Mouse (Mus musculus) neural tube, embryonic 11.5 days (tissue): ENCODE measurements around the gene Kcna3. TPM values are rescaled to one million over a fixed set of nuclear protein-coding genes. Genes with fewer than 3 reads are reported as not detected.

Experiments
- ATAC-seq: fragments of 200-750 bp; cut with Nextera tagmentation; 2 replicates; pipeline ENCODE4 v1.8.0; 2017; ENCODE audit warnings: moderate number of reproducible peaks, mild to moderate bottlenecking, moderate TSS enrichment, moderate library complexity; ENCODE audit not compliant: insufficient read depth, low FRiP score, low TSS enrichment
- DNase-seq: peaks from one replicate; pipeline ENCODE4 v3.0.0-alpha.2; 2015; ENCODE audit warnings: low spot score
- H3K27ac ChIP-seq: fragments of 300-500 bp; sonication (generic); 2 replicates; pipeline ENCODE4 v1.5.1; 2014; ENCODE audit warnings: low read depth, mild to moderate bottlenecking, low read length
- H3K27me3 ChIP-seq: fragments of 300-500 bp; sonication (generic); 2 replicates; pipeline ENCODE4 v1.6.1; 2014; ENCODE audit warnings: mild to moderate bottlenecking, low read length, mixed read lengths; ENCODE audit not compliant: control insufficient read depth, insufficient read depth
- H3K36me3 ChIP-seq: fragments of 300-500 bp; sonication (generic); 2 replicates; pipeline ENCODE4 v1.6.1; 2014; ENCODE audit warnings: mild to moderate bottlenecking, low read length, moderate library complexity, mixed read lengths; ENCODE audit not compliant: control insufficient read depth, insufficient read depth
- H3K4me1 ChIP-seq: fragments of 300-500 bp; sonication (generic); 2 replicates; pipeline ENCODE4 v1.6.1; 2014; ENCODE audit warnings: low read length, mixed read lengths; ENCODE audit not compliant: control insufficient read depth, insufficient read depth
- H3K4me2 ChIP-seq: fragments of 300-500 bp; sonication (generic); 2 replicates; pipeline ENCODE4 v1.6.1; 2014; ENCODE audit warnings: low read depth, mild to moderate bottlenecking, moderate library complexity
- H3K4me3 ChIP-seq: fragments of 300-500 bp; sonication (generic); 2 replicates; pipeline ENCODE4 v1.5.1; 2014; ENCODE audit warnings: low read depth, low read length
- H3K9ac ChIP-seq: fragments of 300-500 bp; sonication (generic); 2 replicates; pipeline ENCODE4 v1.6.1; 2014; ENCODE audit warnings: mild to moderate bottlenecking, low read length
- H3K9me3 ChIP-seq: fragments of 300-500 bp; sonication (generic); 2 replicates; pipeline ENCODE4 v1.6.1; 2016; ENCODE audit warnings: low read length; ENCODE audit not compliant: control insufficient read depth
- WGBS: fragments of 180-500 bp; shearing (Covaris S2); extraction: QIAGEN DNeasy Blood & Tissue Kit; methylation state at CpG from one replicate; pipeline ENCODE4 v1.1.7; 2014; 5-methylcytosine and 5-hydroxymethylcytosine counted together
- polyA plus RNA-seq: library from polyadenylated mRNA; unstranded; fragments of >200 nt; fragmentation: Nextera tagmentation; extraction: Ambion mirVana; gene quantifications from 2 replicates; pipeline ENCODE4 v1.2.1, GENCODE M21; 2014

Gene Kcna3
- polyA plus RNA-seq = 2.9 and 3.6 TPM in 2 replicates

DNA sequence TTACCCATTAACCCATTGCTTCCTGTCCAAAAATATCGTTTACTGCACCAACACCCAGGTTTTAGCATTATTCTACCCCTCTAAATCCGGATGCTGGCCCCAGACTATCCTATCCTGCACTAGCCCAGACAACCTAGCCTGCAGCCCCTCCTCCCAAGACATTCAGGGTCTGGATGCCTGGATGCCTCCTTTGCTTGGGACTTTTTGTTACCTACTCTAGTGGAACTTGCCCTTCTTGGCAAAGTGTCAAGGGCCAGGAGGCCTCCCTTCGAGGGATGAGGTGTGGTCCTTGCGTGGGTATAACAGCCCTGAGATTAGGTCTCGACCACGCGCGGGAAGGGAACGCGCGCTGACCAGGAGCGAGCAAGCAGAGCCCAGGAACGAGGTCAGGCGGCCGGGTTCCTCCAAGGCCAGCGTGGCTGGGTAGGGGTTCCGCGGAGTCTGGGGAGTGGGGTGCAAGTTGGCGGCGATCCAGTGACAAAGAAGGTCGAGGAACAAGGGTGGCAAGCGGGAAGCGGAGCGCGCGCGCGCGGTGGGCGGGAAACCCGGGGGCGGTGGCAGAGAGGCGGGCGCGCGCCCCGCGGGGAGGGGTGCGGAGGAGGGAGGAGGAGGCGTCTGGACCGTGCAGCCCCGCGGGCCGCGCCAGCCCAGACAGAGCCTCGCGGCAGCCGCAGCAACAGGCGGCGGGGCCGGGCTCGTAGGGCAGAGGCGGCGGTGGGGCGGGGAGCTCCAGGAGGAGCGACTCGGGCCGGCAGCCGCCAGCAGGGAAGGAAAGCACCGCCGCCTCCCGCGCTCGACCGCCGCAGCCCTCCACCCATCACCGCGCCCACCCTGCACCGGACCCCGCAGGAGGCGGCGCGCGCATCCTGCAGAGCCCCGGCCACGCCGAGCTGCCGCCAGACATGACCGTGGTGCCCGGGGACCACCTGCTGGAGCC, at the start of gene Kcna3:
Gene Kcna3 (plus strand): TSS at position 649 of the 937 bp plus-strand sequence.
- peaks cover 6% of the 10 kb centered on the region; the same call in 1 of the 2 replicates for H3K27me3 ChIP-seq

DNA sequence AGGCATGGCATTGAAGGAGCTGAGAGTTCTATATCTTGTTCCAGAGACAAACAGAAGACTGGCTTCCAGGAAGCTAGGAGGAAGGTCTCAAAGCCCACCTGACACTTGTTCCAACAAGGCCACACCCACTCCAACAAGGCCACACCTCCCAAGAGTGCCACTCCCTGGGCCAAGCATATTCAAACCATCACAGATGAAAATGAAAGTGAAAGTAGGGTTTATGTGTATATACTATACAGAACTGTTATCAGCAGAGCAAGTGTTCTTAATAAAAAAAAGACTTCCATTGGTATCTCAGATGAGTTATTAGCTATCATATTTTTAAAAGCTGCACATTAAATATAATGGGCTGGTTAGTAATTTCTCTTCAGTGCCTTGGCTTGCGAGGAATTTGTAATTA, 44.6 kb upstream of the Kcna3 start:
- no peaks in the 10 kb centered on the region for H3K27me3 ChIP-seq
- H3K4me1 ChIP-seq = no peaks in the 10 kb centered on the region
- no peak for DNase-seq
- H3K27ac ChIP-seq = no peak overlapping the region
- no peak overlapping the region for H3K9ac ChIP-seq
- H3K4me2 ChIP-seq = no peak overlapping the region
- H3K9me3 ChIP-seq = no peaks in the 10 kb centered on the region
- WGBS = 90% methylated on average over 1 of the region's 1 CpGs
- H3K36me3 ChIP-seq = no peaks in the 10 kb centered on the region
- ATAC-seq = no peak
- no peak overlapping the region for H3K4me3 ChIP-seq

More for the DNA sequence above, at the start of gene Kcna3:
- Histone ChIP-seq H3K4me1 (no peaks in the 10 kb centered on the region; the same call in 1 of the 2 replicates), H3K4me3 (peak within 1 kb of the TSS; percentile 65), H3K27ac (peak within 1 kb of the TSS; percentile 53; the same call in 1 of the 2 replicates), H3K36me3 (no peaks in the 10 kb centered on the region), H3K9me3 (no peaks in the 10 kb centered on the region), H3K4me2 (peak within 1 kb of the TSS; percentile 69), H3K9ac (peak within 1 kb of the TSS; percentile 84)
- DNase-seq = peak; percentile 89
- WGBS = under 1% methylated on average over 46 of the region's 80 CpGs
- ATAC-seq = peak; percentile 96

DNA sequence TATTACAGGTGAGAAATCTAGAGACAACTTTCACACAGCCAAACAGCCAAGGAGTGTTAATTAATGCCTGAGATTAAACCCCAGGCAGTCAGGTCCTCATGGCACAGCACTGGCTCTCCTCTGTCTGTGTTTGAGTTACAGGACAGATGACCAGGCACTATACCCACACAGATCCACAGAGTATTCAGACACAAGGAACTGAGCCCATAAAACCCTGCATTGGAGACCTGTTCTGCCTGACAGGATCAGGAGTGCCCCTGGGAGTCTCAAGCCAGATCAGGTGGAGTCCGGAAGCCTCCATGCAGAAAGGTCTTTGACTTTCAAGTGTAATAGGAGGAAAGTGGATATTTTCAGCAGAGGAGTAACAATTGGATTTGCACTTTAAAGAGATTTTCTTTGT, 40.6 kb upstream of the Kcna3 start:
- no peaks in the 10 kb centered on the region for H3K27me3 ChIP-seq
- H3K9ac ChIP-seq = no peak overlapping the region
- no peak for DNase-seq
- no peak overlapping the region for H3K4me2 ChIP-seq
- no peak overlapping the region for H3K27ac ChIP-seq
- no peaks in the 10 kb centered on the region for H3K9me3 ChIP-seq
- no peaks in the 10 kb centered on the region for H3K36me3 ChIP-seq
- no peak overlapping the region for H3K4me3 ChIP-seq
- 50% methylated on average over 1 of the region's 1 CpGs for WGBS
- no peak for ATAC-seq
- no peaks in the 10 kb centered on the region for H3K4me1 ChIP-seq

DNA sequence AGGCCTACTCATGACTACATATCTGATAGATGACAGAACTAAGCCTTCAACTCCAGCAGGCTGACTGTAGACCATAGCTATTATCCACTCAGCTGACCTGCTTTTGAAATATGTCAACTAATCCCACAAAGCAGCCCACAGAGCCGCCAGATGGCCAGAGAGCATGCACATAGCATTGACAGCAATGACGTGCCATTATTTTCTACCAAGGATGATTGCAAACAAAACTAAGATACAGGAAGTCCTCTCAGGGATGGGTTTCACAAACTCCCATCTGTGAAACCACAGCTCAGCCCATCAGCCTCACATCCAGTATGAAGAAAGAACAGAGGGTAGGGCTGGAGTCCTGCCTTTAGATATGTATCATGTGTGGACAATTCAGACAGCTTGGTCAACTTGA, 39.8 kb upstream of the Kcna3 start:
- Histone ChIP-seq H3K27me3 (no peaks in the 10 kb centered on the region), H3K4me1 (no peaks in the 10 kb centered on the region), H3K27ac (no peak overlapping the region), H3K9me3 (no peaks in the 10 kb centered on the region), H3K4me2 (no peak overlapping the region), H3K4me3 (no peak overlapping the region), H3K9ac (no peak overlapping the region), H3K36me3 (no peaks in the 10 kb centered on the region)
- 77% methylated on average over 2 of the region's 2 CpGs for WGBS
- DNase-seq (no peak), ATAC-seq (no peak)

DNA sequence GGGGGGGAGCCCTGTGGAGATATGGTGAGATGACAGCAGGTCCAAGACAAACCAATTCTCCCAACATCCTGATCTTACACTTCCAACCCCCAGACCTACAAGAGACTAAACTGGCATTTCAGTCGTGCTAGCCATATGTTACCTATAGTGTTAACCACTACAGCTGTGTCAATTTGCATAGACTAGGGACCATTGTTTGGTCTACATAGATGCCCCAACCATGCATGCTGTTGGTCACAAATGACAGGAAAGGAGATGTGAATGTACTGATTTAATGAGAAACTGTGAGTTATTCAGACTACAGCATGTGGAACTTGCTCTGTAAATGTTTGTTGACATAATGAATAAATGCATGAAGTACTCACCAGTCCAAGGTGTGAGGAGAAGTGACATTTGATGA, 37.6 kb upstream of the Kcna3 start:
- 68% methylated on average over 1 of the region's 1 CpGs for WGBS
- Histone ChIP-seq H3K4me1 (no peaks in the 10 kb centered on the region), H3K4me3 (no peak overlapping the region), H3K9ac (no peak overlapping the region), H3K9me3 (no peaks in the 10 kb centered on the region), H3K27ac (no peak overlapping the region), H3K4me2 (no peak overlapping the region), H3K27me3 (no peaks in the 10 kb centered on the region), H3K36me3 (no peaks in the 10 kb centered on the region)
- DNase-seq (no peak), ATAC-seq (no peak)

DNA sequence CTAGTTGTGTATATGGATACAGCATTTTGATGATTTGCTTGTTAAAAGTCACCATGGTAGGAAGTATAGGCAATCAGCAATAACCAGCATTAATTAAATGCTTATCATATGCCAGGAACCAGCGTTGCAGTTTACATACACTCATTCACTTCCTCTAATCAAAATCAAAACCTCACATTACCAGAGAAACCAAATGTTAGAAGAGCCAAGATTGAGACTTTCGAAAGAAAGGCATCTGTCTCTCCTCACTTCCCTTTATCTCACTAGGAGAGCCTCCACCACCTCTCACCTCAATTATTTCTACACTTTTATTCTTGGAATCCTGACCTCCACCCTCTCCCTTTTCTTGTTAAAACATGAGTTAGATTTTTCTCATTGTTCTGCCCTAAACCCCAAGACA, 35.8 kb upstream of the Kcna3 start:
- H3K27me3 ChIP-seq = no peaks in the 10 kb centered on the region
- H3K4me3 ChIP-seq = no peak overlapping the region
- no peaks in the 10 kb centered on the region for H3K9me3 ChIP-seq
- H3K4me1 ChIP-seq = no peaks in the 10 kb centered on the region
- H3K36me3 ChIP-seq = no peaks in the 10 kb centered on the region
- no peak overlapping the region for H3K9ac ChIP-seq
- ATAC-seq (no peak), DNase-seq (no peak)
- H3K4me2 ChIP-seq = no peak overlapping the region
- no peak overlapping the region for H3K27ac ChIP-seq
- WGBS = 88% methylated on average over 2 of the region's 2 CpGs

DNA sequence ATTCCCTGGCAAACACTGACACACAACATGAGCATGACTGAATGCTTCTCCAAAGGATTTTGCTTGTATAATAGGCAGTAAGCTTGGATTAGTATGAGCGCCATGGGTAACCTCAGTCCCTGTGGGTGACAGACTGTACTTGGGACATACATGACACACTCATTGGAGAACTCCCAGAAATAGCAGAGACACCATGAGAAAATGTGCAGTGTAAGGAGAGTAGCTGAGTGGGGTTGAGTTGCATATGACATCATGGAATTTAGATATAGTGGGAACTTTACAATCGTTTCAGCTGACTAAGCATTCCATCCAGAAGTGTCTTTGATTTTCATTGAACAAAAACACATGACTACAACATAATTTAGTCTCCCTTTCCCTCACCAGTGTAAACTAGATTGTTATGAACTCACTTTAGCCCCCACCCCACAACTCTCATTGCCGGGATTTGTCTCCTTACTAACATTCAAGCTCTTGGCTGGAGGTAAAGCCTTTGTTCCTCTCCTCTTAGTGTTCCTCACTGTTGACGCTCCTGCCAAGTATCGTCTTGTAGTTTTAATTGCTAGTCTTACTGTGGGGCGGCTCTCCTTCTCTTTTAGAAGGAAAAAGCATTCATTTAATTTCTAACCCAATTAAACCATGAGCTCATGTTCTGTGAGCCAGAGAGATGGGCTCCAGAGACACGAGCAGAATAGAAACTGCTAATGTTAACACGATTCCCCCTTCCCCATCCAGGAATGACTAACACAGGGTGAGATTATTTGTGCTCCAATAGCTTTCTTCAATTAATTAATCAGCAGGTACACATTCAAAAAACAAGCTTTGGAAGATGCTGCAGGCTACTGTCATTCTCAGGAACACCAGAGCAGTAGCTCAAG, 33.5 kb upstream of the Kcna3 start:
- no peaks in the 10 kb centered on the region for H3K36me3 ChIP-seq
- H3K4me1 ChIP-seq = no peaks in the 10 kb centered on the region
- H3K4me2 ChIP-seq = no peak overlapping the region
- no peak overlapping the region for H3K9ac ChIP-seq
- no peaks in the 10 kb centered on the region for H3K9me3 ChIP-seq
- no peaks in the 10 kb centered on the region for H3K27me3 ChIP-seq
- no peak for ATAC-seq
- no peak overlapping the region for H3K27ac ChIP-seq
- 89% methylated on average over 8 of the region's 8 CpGs for WGBS
- no peak for DNase-seq
- H3K4me3 ChIP-seq = no peak overlapping the region

DNA sequence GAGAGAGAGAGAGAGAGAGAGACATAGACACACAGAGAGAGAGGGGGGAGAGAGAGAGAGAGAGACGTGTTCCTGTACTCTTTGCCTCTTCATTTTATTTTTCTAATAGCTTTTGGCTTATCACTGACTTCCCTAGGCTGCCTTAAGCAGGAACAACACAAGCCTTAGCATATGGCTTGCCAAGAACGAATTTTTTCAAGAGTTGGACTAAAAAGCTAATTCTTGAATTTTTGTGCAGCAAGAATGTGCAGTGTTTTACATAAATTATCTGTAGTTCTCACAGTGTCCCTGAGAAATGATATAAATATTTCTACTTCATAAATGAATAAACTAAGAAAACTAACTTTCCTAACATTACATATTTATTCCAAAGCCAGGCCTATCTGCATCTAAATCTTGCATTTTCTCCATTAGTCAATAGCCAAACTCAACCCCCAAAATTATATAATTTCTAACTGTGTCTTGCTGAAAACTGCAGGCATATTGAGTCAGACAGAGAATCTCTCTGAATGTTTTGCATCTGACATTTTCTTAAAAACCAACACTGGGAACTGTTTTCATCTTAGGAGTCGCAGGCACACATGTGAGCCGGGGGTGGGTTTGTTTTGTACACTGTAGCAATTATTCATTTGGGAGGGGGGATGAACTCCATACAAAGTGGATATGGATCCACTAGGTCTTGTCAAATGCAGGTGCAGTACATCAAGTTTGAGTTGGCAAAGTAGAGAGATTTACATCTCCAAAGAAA, 26.5 kb upstream of the Kcna3 start:
- no peak overlapping the region for H3K9ac ChIP-seq
- H3K4me1 ChIP-seq = no peaks in the 10 kb centered on the region
- H3K27me3 ChIP-seq = no peaks in the 10 kb centered on the region
- ATAC-seq (no peak), DNase-seq (no peak)
- no peaks in the 10 kb centered on the region for H3K9me3 ChIP-seq
- 88% methylated on average over 4 of the region's 4 CpGs for WGBS
- H3K4me2 ChIP-seq = no peak overlapping the region
- H3K4me3 ChIP-seq = no peak overlapping the region
- H3K36me3 ChIP-seq = no peaks in the 10 kb centered on the region
- H3K27ac ChIP-seq = no peak overlapping the region
